Mouse (Mus musculus): ENCODE data around the gene Pde9a.

DNA sequence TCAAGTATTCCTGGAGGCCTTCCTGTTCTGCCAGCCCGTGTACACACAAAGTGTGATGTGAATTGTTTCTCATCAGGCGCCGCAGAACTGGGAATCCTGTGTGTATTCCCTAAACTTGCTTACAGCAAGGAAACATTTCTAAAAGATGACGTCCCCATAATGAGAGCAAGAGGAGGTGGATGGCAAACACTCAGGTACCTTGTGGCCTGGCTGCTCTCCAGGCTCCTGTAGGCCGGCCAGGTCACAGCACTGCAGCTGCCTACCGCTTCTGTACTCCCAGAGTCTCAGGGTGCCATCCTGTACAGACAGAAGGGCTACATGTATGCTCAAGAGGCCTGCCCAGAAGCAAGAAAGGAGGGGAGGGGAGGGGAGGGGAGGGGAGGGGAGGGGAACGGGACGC is 114.4 kb downstream of the Pde9a start:
- TF ChIP-seq POLR2A (IDR thresholded peaks at IDR 0.05; ENCODE audit: insufficient read depth, low read depth, low read length) = no peak
- no peak for TF ChIP-seq CTCF (IDR thresholded peaks at IDR 0.05; ENCODE audit: insufficient read depth, low read depth, low read length)
